Mouse (Mus musculus): Measurements from ENCODE around the gene 2210408I21Rik. TPM values are rescaled to one million over a fixed set of nuclear protein-coding genes. Genes with fewer than 3 reads are reported as not detected.

Gene 2210408I21Rik
- polyA plus RNA-seq, 1 experiment from 2014 or later = 12.0 TPM

- ATAC-seq (ENCODE audit: low read depth) (no peak), DNase-seq (ENCODE audit: low spot score) (no peak)
- H3K36me3 ChIP-seq (ENCODE audit: control insufficient read depth, insufficient read depth, low read length) = no peaks in the 10 kb centered on the region
- no peak overlapping the region for H3K27ac ChIP-seq (replicated peaks; ENCODE audit: low read depth, low read length)
- H3K9me3 ChIP-seq (ENCODE audit: control insufficient read depth, low read length) = no peaks in the 10 kb centered on the region
- H3K27me3 ChIP-seq (replicated peaks; ENCODE audit: control insufficient read depth, insufficient read depth, low read length) = no peaks in the 10 kb centered on the region
- H3K9ac ChIP-seq (ENCODE audit: low read depth, low read length) = no peak overlapping the region
- H3K4me2 ChIP-seq (ENCODE audit: low read depth, low read length) = no peak overlapping the region
- H3K4me3 ChIP-seq (ENCODE audit: low read depth, low read length) = no peak overlapping the region
- WGBS = 57% methylated on average over 3 of the region's 3 CpGs
- no peaks in the 10 kb centered on the region for H3K4me1 ChIP-seq (ENCODE audit: control insufficient read depth, insufficient read depth, low read length)
These were observed 127.5 kb downstream of the 2210408I21Rik start for GRCm38 (mm10) chr13:77262715-77263338.

GRCm38 (mm10) chr13:77263400-77264179 lies 128.2 kb downstream of the 2210408I21Rik start:
- H3K4me3 ChIP-seq (ENCODE audit: low read depth, low read length) = no peak overlapping the region
- no peaks in the 10 kb centered on the region for H3K9me3 ChIP-seq (ENCODE audit: control insufficient read depth, low read length)
- H3K27me3 ChIP-seq (replicated peaks; ENCODE audit: control insufficient read depth, insufficient read depth, low read length) = no peaks in the 10 kb centered on the region
- no peak overlapping the region for H3K4me2 ChIP-seq (ENCODE audit: low read depth, low read length)
- 51% methylated on average over 7 of the region's 7 CpGs for WGBS
- no peak for ATAC-seq (ENCODE audit: low read depth)
- H3K27ac ChIP-seq (replicated peaks; ENCODE audit: low read depth, low read length) = no peak overlapping the region
- no peaks in the 10 kb centered on the region for H3K36me3 ChIP-seq (ENCODE audit: control insufficient read depth, insufficient read depth, low read length)
- no peak overlapping the region for H3K9ac ChIP-seq (ENCODE audit: low read depth, low read length)
- peak; percentile 9 for DNase-seq (ENCODE audit: low spot score)
- H3K4me1 ChIP-seq (ENCODE audit: control insufficient read depth, insufficient read depth, low read length) = no peaks in the 10 kb centered on the region

GRCm38 (mm10) chr13:77264481-77264880 lies 129.1 kb downstream of the 2210408I21Rik start:
- no peak for DNase-seq (ENCODE audit: low spot score)
- 50% methylated on average over 1 of the region's 1 CpGs for WGBS
- Histone ChIP-seq H3K4me3 (ENCODE audit: low read depth, low read length) (no peak overlapping the region), H3K36me3 (ENCODE audit: control insufficient read depth, insufficient read depth, low read length) (no peaks in the 10 kb centered on the region), H3K27ac (replicated peaks; ENCODE audit: low read depth, low read length) (no peak overlapping the region), H3K4me2 (ENCODE audit: low read depth, low read length) (no peak overlapping the region), H3K9ac (ENCODE audit: low read depth, low read length) (no peak overlapping the region), H3K27me3 (replicated peaks; ENCODE audit: control insufficient read depth, insufficient read depth, low read length) (no peaks in the 10 kb centered on the region), H3K9me3 (ENCODE audit: control insufficient read depth, low read length) (no peaks in the 10 kb centered on the region), H3K4me1 (ENCODE audit: control insufficient read depth, insufficient read depth, low read length) (no peaks in the 10 kb centered on the region)
- ATAC-seq (ENCODE audit: low read depth) = no peak

- no peaks in the 10 kb centered on the region; the same call in 1 of the 2 replicates for H3K4me1 ChIP-seq (ENCODE audit: control insufficient read depth, insufficient read depth, low read length)
- ATAC-seq (ENCODE audit: low read depth) (no peak), DNase-seq (ENCODE audit: low spot score) (peak; percentile 7)
- no peak overlapping the region for H3K27ac ChIP-seq (replicated peaks; ENCODE audit: low read depth, low read length)
- H3K4me3 ChIP-seq (ENCODE audit: low read depth, low read length) = no peak overlapping the region
- no peak overlapping the region for H3K4me2 ChIP-seq (ENCODE audit: low read depth, low read length)
- no peaks in the 10 kb centered on the region for H3K9me3 ChIP-seq (ENCODE audit: control insufficient read depth, low read length)
- H3K36me3 ChIP-seq (ENCODE audit: control insufficient read depth, insufficient read depth, low read length) = no peaks in the 10 kb centered on the region
- no peaks in the 10 kb centered on the region for H3K27me3 ChIP-seq (replicated peaks; ENCODE audit: control insufficient read depth, insufficient read depth, low read length)
- no peak overlapping the region for H3K9ac ChIP-seq (ENCODE audit: low read depth, low read length)
- 61% methylated on average over 3 of the region's 3 CpGs for WGBS
These were observed 139.9 kb downstream of the 2210408I21Rik start for GRCm38 (mm10) chr13:77275172-77275747.

- Histone ChIP-seq H3K27me3 (replicated peaks; ENCODE audit: control insufficient read depth, insufficient read depth, low read length) (no peaks in the 10 kb centered on the region), H3K4me3 (ENCODE audit: low read depth, low read length) (no peak overlapping the region), H3K36me3 (ENCODE audit: control insufficient read depth, insufficient read depth, low read length) (no peaks in the 10 kb centered on the region), H3K4me1 (ENCODE audit: control insufficient read depth, insufficient read depth, low read length) (no peaks in the 10 kb centered on the region), H3K4me2 (ENCODE audit: low read depth, low read length) (no peak overlapping the region), H3K27ac (replicated peaks; ENCODE audit: low read depth, low read length) (no peak overlapping the region), H3K9ac (ENCODE audit: low read depth, low read length) (no peak overlapping the region), H3K9me3 (ENCODE audit: control insufficient read depth, low read length) (no peaks in the 10 kb centered on the region)
- ATAC-seq (ENCODE audit: low read depth) (no peak), DNase-seq (ENCODE audit: low spot score) (no peak)
- WGBS = 74% methylated on average over 7 of the region's 7 CpGs
These were observed 143.5 kb downstream of the 2210408I21Rik start for GRCm38 (mm10) chr13:77278659-77279413.

GRCm38 (mm10) chr13:77295519-77295918 lies 160.2 kb downstream of the 2210408I21Rik start:
- Histone ChIP-seq H3K4me3 (ENCODE audit: low read depth, low read length) (no peak overlapping the region), H3K9ac (ENCODE audit: low read depth, low read length) (no peak overlapping the region), H3K36me3 (ENCODE audit: control insufficient read depth, insufficient read depth, low read length) (no peaks in the 10 kb centered on the region), H3K27me3 (replicated peaks; ENCODE audit: control insufficient read depth, insufficient read depth, low read length) (no peaks in the 10 kb centered on the region), H3K27ac (replicated peaks; ENCODE audit: low read depth, low read length) (no peak overlapping the region), H3K9me3 (ENCODE audit: control insufficient read depth, low read length) (no peaks in the 10 kb centered on the region), H3K4me2 (ENCODE audit: low read depth, low read length) (no peak overlapping the region), H3K4me1 (ENCODE audit: control insufficient read depth, insufficient read depth, low read length) (no peaks in the 10 kb centered on the region)
- ATAC-seq (ENCODE audit: low read depth) (no peak), DNase-seq (ENCODE audit: low spot score) (no peak)
- 65% methylated on average over 3 of the region's 3 CpGs for WGBS

GRCm38 (mm10) chr13:77324101-77324500 lies 188.8 kb downstream of the 2210408I21Rik start:
- 32% methylated on average over 1 of the region's 1 CpGs for WGBS

GRCm38 (mm10) chr13:77326174-77326959 lies 191.0 kb downstream of the 2210408I21Rik start:
- WGBS = 39% methylated on average over 5 of the region's 5 CpGs
- Histone ChIP-seq H3K4me3 (ENCODE audit: low read depth, low read length) (no peak overlapping the region), H3K36me3 (ENCODE audit: control insufficient read depth, insufficient read depth, low read length) (no peaks in the 10 kb centered on the region), H3K27ac (replicated peaks; ENCODE audit: low read depth, low read length) (no peak overlapping the region), H3K27me3 (replicated peaks; ENCODE audit: control insufficient read depth, insufficient read depth, low read length) (no peaks in the 10 kb centered on the region), H3K9me3 (ENCODE audit: control insufficient read depth, low read length) (no peaks in the 10 kb centered on the region), H3K4me2 (ENCODE audit: low read depth, low read length) (no peak overlapping the region), H3K9ac (ENCODE audit: low read depth, low read length) (no peak overlapping the region), H3K4me1 (ENCODE audit: control insufficient read depth, insufficient read depth, low read length) (no peaks in the 10 kb centered on the region; the same call in 1 of the 2 replicates)
- ATAC-seq (ENCODE audit: low read depth) = 0 out of 2 replicates have a peak, but pooled peaks have one; percentile 12
- peak; percentile 38 for DNase-seq (ENCODE audit: low spot score)

More at GRCm38 (mm10) chr13:77324101-77324500, 188.8 kb downstream of the 2210408I21Rik start:
- Histone ChIP-seq H3K4me2 (ENCODE audit: low read depth, low read length) (no peak overlapping the region), H3K27ac (replicated peaks; ENCODE audit: low read depth, low read length) (no peak overlapping the region), H3K4me1 (ENCODE audit: control insufficient read depth, insufficient read depth, low read length) (no peaks in the 10 kb centered on the region; the same call in 1 of the 2 replicates), H3K9me3 (ENCODE audit: control insufficient read depth, low read length) (no peaks in the 10 kb centered on the region), H3K27me3 (replicated peaks; ENCODE audit: control insufficient read depth, insufficient read depth, low read length) (no peaks in the 10 kb centered on the region), H3K36me3 (ENCODE audit: control insufficient read depth, insufficient read depth, low read length) (no peaks in the 10 kb centered on the region), H3K4me3 (ENCODE audit: low read depth, low read length) (no peak overlapping the region), H3K9ac (ENCODE audit: low read depth, low read length) (no peak overlapping the region)
- DNase-seq (ENCODE audit: low spot score) = no peak
- ATAC-seq (ENCODE audit: low read depth) = no peak
